Mouse (Mus musculus) forebrain, embryonic 13.5 days (tissue): Measurements from ENCODE around the gene Alg9. TPM values are rescaled to one million over a fixed set of nuclear protein-coding genes. Genes with fewer than 3 reads are reported as not detected.

Experiments
- ATAC-seq: fragments of 200-750 bp; cut with Nextera tagmentation; 2 replicates; pipeline ENCODE4 v1.8.0; 2017
- H3K27ac ChIP-seq: fragments of 300-500 bp; sonication (generic); 2 replicates; pipeline ENCODE4 v1.5.1; 2015; ENCODE audit warnings: inconsistent platforms, mild to moderate bottlenecking, moderate library complexity
- H3K27me3 ChIP-seq: fragments of 300-500 bp; sonication (generic); 2 replicates; pipeline ENCODE4 v1.6.1; 2015; ENCODE audit warnings: mild to moderate bottlenecking, inconsistent platforms
- H3K36me3 ChIP-seq: fragments of 300-500 bp; sonication (generic); 2 replicates; pipeline ENCODE4 v1.6.1; 2015; ENCODE audit warnings: mild to moderate bottlenecking, inconsistent platforms; ENCODE audit not compliant: poor library complexity, severe bottlenecking
- H3K4me1 ChIP-seq: fragments of 300-500 bp; sonication (generic); 2 replicates; pipeline ENCODE4 v1.6.1; 2015; ENCODE audit warnings: inconsistent platforms
- H3K4me2 ChIP-seq: fragments of 300-500 bp; sonication (generic); 2 replicates; pipeline ENCODE4 v1.6.1; 2015; ENCODE audit warnings: inconsistent platforms, mild to moderate bottlenecking, moderate library complexity
- H3K4me3 ChIP-seq: fragments of 300-500 bp; sonication (generic); 2 replicates; pipeline ENCODE4 v1.5.1; 2015; ENCODE audit warnings: mild to moderate bottlenecking, inconsistent platforms
- H3K9ac ChIP-seq: fragments of 300-500 bp; sonication (generic); 2 replicates; pipeline ENCODE4 v1.6.1; 2015; ENCODE audit warnings: mild to moderate bottlenecking, inconsistent platforms
- H3K9me3 ChIP-seq: fragments of 300-500 bp; sonication (generic); replicated peaks from 2 replicates; pipeline ENCODE4 v1.6.1; 2016; ENCODE audit warnings: inconsistent platforms
- WGBS: fragments of 180-500 bp; shearing (Covaris S2); methylation state at CpG from one replicate; pipeline ENCODE4 v1.1.7; 2015; 5-methylcytosine and 5-hydroxymethylcytosine counted together
- polyA plus RNA-seq: library from polyadenylated mRNA; unstranded; fragments of >200 nt; fragmentation: Nextera tagmentation; extraction: Ambion mirVana; gene quantifications from 2 replicates; pipeline ENCODE4 v1.2.1, GENCODE M21; 2015

Alg9 gene
- 33.5 and 38.4 TPM in 2 replicates for polyA plus RNA-seq

DNA sequence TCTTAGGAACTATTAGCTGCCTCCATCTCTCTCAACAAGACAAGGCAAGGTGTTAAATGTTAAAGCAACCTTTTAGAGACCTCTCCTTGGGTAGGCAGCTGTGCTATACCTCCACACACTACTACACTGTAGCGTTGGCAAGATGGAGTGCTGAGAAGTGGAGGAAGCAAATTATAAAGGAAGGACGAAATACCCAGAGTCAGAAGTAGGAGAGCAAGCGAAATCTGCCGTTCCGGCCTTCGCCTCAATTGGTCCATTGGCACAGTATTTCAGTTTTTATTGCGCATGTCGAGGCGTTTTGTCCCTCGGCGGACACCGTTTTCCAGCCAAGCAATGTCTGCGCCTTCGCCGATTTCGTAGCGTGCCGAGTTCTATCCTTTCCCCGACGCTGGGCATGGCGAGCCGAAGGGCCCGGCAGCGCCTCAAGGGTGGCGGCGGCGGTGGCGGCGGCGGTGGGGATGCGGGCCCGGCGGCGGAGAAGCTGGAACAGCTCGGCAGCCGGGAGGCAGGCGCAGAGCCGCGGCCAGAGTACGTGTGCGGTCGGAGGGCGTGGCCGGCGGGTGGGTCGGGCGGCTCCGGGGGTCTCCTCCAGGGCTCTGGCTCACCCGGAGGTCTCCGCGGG is at the start of gene Alg9, which contains the start of gene 1110032A03Rik:
Gene Alg9, plus strand, starts transcription at position 29 of the 622 bp plus-strand sequence.
Gene 1110032A03Rik, minus strand, starts transcription at position 530 of the 622 bp plus-strand sequence.
- H3K36me3 ChIP-seq = peaks cover 25% of the 10 kb centered on the region
- H3K4me1 ChIP-seq = peaks cover 24% of the 10 kb centered on the region
- H3K27ac ChIP-seq = peak within 1 kb of the TSS; percentile 77
- peak within 1 kb of the TSS; percentile 97 for H3K4me3 ChIP-seq
- no peaks in the 10 kb centered on the region for H3K27me3 ChIP-seq
- peak within 1 kb of the TSS; percentile 86 for H3K4me2 ChIP-seq
- ATAC-seq = peak; percentile 89
- H3K9me3 ChIP-seq = no peaks in the 10 kb centered on the region
- H3K9ac ChIP-seq = peak within 1 kb of the TSS; percentile 92
- 0% methylated on average over 33 of the region's 51 CpGs for WGBS

- Histone ChIP-seq H3K9me3 (no peaks in the 10 kb centered on the region), H3K36me3 (no peaks in the 10 kb centered on the region), H3K4me2 (peak overlapping the region; percentile 92), H3K27ac (peak overlapping the region; percentile 70), H3K4me3 (peak overlapping the region; percentile 59), H3K27me3 (no peaks in the 10 kb centered on the region), H3K9ac (peak overlapping the region; percentile 81), H3K4me1 (peaks cover 62% of the 10 kb centered on the region)
- ATAC-seq = no peak
- WGBS = 17% methylated on average over 8 of the region's 8 CpGs
Measured at GRCm38 (mm10) chr9:50725921-50726590, 48.8 kb upstream of the Alg9 start.

- peak; percentile 20; the same call in 1 of the 2 replicates for ATAC-seq
- Histone ChIP-seq H3K27ac (peak overlapping the region; percentile 78), H3K9me3 (no peaks in the 10 kb centered on the region), H3K4me2 (peak overlapping the region; percentile 92), H3K9ac (peak overlapping the region; percentile 81), H3K36me3 (no peaks in the 10 kb centered on the region), H3K4me3 (peak overlapping the region; percentile 59), H3K4me1 (peaks cover 58% of the 10 kb centered on the region), H3K27me3 (no peaks in the 10 kb centered on the region)
- WGBS = 2% methylated on average over 30 of the region's 30 CpGs
Measured at GRCm38 (mm10) chr9:50727171-50727924, 47.5 kb upstream of the Alg9 start.

DNA sequence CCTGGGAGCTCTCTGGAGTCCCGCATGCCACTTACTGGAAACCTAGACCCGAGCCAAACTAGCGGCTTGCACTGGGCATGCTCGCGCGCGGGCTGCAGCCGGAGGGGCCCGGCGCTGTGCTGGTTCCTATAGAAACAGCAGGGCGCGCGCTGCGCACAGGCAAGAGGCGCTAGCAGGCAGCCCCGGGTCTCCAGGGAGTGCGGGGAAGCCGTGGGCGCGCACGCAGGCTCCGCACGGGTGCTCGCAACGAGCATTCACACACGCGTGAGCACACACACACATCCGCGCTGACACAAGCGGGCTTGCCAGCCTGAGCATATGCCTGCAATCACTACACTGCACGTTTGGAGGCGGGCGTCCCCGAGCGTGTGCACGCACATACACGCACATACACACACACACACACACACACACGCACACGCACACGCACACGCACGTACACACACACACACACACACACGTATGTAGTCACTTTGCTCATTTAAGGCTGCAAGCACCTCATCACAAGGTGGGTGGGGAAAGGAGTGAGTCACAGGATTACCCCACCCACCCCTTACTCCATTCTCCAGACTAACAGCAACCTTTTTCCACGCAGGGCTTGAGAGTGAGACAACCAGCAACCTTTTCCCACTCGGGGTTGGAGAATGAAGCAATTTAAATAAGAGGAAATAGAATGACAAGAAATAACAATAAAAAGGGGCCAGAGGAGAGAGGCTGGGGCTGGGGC is 46.7 kb upstream of the Alg9 start:
- Histone ChIP-seq H3K36me3 (no peaks in the 10 kb centered on the region), H3K9me3 (no peaks in the 10 kb centered on the region), H3K4me2 (peak overlapping the region; percentile 92), H3K27ac (peak overlapping the region; percentile 78), H3K27me3 (no peaks in the 10 kb centered on the region), H3K9ac (peak overlapping the region; percentile 81), H3K4me3 (peak overlapping the region; percentile 59), H3K4me1 (peaks cover 56% of the 10 kb centered on the region)
- under 1% methylated on average over 45 of the region's 45 CpGs for WGBS
- ATAC-seq = peak; percentile 97

GRCm38 (mm10) chr9:50729600-50729999 is 45.2 kb upstream of the Alg9 start:
- H3K9ac ChIP-seq = no peak overlapping the region
- no peaks in the 10 kb centered on the region for H3K9me3 ChIP-seq
- H3K4me3 ChIP-seq = no peak overlapping the region
- no peaks in the 10 kb centered on the region for H3K36me3 ChIP-seq
- no peak overlapping the region for H3K4me2 ChIP-seq
- no peak for ATAC-seq
- no peak overlapping the region for H3K27ac ChIP-seq
- H3K27me3 ChIP-seq = no peaks in the 10 kb centered on the region
- peaks cover 41% of the 10 kb centered on the region for H3K4me1 ChIP-seq
- WGBS = 80% methylated on average over 4 of the region's 4 CpGs

- Histone ChIP-seq H3K4me1 (peaks cover 12% of the 10 kb centered on the region; the same call in 1 of the 2 replicates), H3K27ac (peak overlapping the region; percentile 44), H3K4me3 (no peak overlapping the region), H3K4me2 (no peak overlapping the region), H3K27me3 (0 out of 2 replicates have a peak, but pooled peaks cover 2% of the 10 kb centered on the region), H3K36me3 (no peaks in the 10 kb centered on the region), H3K9me3 (no peaks in the 10 kb centered on the region), H3K9ac (no peak overlapping the region)
- no peak for ATAC-seq
- 6% methylated on average over 4 of the region's 4 CpGs for WGBS
Measured at GRCm38 (mm10) chr9:50732560-50732959, 42.3 kb upstream of the Alg9 start.

DNA sequence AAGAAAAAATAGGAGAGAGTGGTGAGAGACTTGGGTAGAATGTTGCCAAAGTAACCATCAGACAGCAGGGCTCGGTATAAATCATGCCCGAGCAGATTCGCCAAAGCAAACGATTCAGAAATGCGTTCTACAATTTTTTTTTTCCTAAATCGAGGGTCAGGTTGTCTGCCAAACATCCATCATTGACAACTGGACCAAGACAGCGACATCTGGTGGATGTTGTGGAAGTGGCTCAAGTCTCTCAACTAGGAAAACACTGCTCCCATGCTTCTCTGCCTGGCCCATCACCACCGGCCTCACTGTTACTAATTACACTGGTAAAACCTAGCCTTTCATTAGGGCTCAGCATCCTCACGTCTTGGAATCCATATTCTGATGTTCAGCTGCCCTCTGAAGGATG is 39.8 kb upstream of the Alg9 start:
- Histone ChIP-seq H3K36me3 (no peaks in the 10 kb centered on the region), H3K27me3 (0 out of 2 replicates have a peak, but pooled peaks cover 2% of the 10 kb centered on the region), H3K4me3 (0 out of 2 replicates have a peak overlapping the region, but pooled peaks have one; percentile 1), H3K27ac (no peak overlapping the region), H3K9me3 (no peaks in the 10 kb centered on the region), H3K9ac (no peak overlapping the region), H3K4me2 (peak overlapping the region; percentile 43), H3K4me1 (peaks cover 17% of the 10 kb centered on the region)
- ATAC-seq = no peak; the same call in 1 of the 2 replicates
- WGBS = 3% methylated on average over 9 of the region's 9 CpGs

DNA sequence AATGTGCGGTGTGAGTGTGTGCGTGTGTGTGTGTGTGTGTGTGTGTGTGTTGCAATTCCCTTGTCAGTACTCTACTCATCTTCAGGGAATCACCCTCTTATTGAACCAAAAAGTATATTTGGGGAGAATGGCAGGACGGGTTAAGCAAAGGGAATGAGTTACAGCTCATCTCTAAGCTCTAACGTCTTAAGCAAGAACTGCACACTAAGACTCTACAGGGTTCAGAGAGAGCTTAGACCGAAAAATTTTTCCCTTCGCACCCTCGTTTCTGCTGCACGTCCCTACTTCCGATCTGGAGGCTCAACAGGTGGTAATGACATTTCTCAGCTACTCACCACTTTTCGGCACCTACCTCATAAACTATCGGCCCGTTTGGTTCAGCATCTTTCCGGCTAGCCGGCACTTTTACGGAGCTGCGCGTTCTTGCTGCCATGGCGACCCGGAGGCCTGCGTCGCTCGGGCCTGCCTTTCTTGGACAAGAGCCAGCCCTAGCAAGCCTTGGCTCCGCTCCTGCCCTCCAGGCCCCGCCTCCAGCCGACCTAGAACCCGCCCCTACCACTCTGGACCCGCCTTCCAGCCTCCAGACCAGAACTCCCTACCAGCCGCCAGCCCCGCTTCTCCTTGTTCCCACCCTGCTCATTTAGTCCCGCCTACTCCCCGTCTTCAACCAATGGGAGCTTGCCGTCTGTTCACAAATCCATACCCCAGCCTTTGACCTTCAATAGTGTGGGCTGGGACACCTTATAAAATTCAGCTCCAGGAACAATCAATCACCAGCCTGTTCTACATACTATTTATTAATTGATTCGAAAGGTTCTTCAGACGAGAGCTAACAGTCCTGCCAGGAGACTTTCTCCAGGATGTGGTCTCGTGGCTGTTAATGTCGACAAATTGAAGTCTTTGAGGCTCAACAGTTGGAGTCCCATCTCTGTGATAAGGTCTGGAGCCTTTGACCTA is 35.6 kb upstream of the Alg9 start, which contains the start of gene Dixdc1:
Gene Dixdc1, minus strand, starts transcription at position 604 of the 957 bp plus-strand sequence.
- 14% methylated on average over 36 of the region's 36 CpGs for WGBS

DNA sequence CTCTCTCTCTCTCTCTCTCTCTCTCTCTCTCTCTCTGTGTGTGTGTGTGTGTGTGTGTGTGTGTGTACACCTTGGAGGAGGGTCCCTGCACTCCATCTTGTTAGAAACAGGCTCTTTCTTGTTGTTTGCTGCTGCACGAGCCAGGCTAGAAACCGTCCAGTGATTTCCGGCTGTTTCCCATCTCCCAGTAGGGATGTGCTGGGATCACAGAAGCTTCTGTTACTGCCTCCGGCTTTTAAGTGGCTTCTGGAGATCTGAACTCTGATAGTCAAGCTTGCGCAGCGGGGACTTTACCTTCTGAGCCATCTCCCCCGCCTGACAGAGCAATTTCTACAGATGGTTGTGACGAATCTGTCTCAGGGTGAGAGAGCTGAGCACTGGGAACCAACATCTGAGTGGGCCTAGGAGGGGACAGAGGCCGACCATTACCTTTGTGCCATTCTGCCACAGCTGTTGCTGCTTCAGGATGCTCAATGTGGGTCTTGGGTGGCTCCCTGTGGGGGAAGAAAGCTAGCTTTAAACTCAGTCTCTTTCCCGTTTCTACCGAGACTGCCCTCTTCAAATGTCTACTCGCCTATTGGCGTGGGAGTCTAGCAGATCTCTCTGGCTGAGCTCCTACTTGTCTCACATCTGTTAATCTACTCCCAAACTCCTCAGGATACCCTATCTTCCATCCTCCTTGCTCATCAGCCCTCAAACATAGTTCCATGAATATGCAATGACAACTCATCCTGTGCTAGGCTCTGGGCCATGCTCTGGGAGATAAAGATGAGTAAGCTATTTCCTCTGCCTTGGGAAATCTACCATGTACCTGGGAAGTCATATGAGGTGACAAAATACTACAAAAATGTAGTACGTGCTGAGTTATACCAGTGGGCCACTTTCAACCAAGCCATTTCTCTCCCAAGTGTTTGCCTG is 33.7 kb upstream of the Alg9 start:
- H3K36me3 ChIP-seq = no peaks in the 10 kb centered on the region
- no peaks in the 10 kb centered on the region for H3K9me3 ChIP-seq
- H3K4me1 ChIP-seq = peaks cover 13% of the 10 kb centered on the region
- 91% methylated on average over 14 of the region's 14 CpGs for WGBS
- no peak overlapping the region for H3K27ac ChIP-seq
- no peak overlapping the region for H3K9ac ChIP-seq
- H3K4me3 ChIP-seq = no peak overlapping the region
- ATAC-seq = no peak
- peaks cover 6% of the 10 kb centered on the region; the same call in 1 of the 2 replicates for H3K27me3 ChIP-seq
- no peak overlapping the region for H3K4me2 ChIP-seq

More for the DNA sequence above, 35.6 kb upstream of the Alg9 start, which contains the start of gene Dixdc1:
- Histone ChIP-seq H3K4me3 (peak within 1 kb of the TSS; percentile 36), H3K27me3 (0 out of 2 replicates have a peak, but pooled peaks cover 2% of the 10 kb centered on the region), H3K27ac (no peak within 1 kb of the TSS), H3K4me1 (peaks cover 9% of the 10 kb centered on the region), H3K9ac (no peak within 1 kb of the TSS; the same call in 1 of the 2 replicates), H3K36me3 (no peaks in the 10 kb centered on the region), H3K9me3 (no peaks in the 10 kb centered on the region), H3K4me2 (peak within 1 kb of the TSS; percentile 64)
- peak; percentile 97 for ATAC-seq

- H3K27me3 ChIP-seq = peaks cover 14% of the 10 kb centered on the region; the same call in 1 of the 2 replicates
- H3K4me2 ChIP-seq = no peak overlapping the region
- WGBS = 84% methylated on average over 3 of the region's 3 CpGs
- no peak overlapping the region for H3K27ac ChIP-seq
- H3K36me3 ChIP-seq = no peaks in the 10 kb centered on the region
- H3K9ac ChIP-seq = no peak overlapping the region
- H3K9me3 ChIP-seq = no peaks in the 10 kb centered on the region
- no peak for ATAC-seq
- H3K4me1 ChIP-seq = peaks cover 17% of the 10 kb centered on the region
- H3K4me3 ChIP-seq = no peak overlapping the region
Measured at GRCm38 (mm10) chr9:50742261-50742660, 32.6 kb upstream of the Alg9 start.
